Mouse (Mus musculus) heart, postnatal 36 days (tissue): ENCODE measurements around the gene Syn2. TPM values are rescaled to one million over a fixed set of nuclear protein-coding genes. Genes with fewer than 3 reads are reported as not detected.

Source experiments
- microRNA-seq, 2 experiments: library from miRNA; unstranded; fragments of <30 nt; microRNA quantifications; one replicate each; pipeline ENCODE4 v1.2.0; 2021; ENCODE audit warnings: borderline number of aligned reads in 2 of 2
- total RNA-seq, 2 experiments: library from RNA; stranded (reverse); gene quantifications; 2 replicates each; pipeline ENCODE4 v1.2.3; 2021

Syn2 gene
- total RNA-seq, 2 experiments from 2014 or later: 3.4 to 5.7 TPM

Small RNA genes lying within 50 kb of the gene (microRNA-seq; reads per million reads assigned to microRNA genes)
- 0 reads per million in 2 experiments for gene Gm24767

Other genes starting within 250 kb of the Syn2 start
- gene Vgll4, start 164.9 kb upstream of the Syn2 start, total RNA-seq: 10 to 100 TPM; 20.6 to 23.1 TPM
- gene Tamm41, start 97.0 kb upstream of the Syn2 start, total RNA-seq: 10 to 100 TPM; 12.7 to 13.2 TPM
- not detected for gene Gm17482, start 92.4 kb downstream of the Syn2 start, total RNA-seq
- 10 to 100 TPM; 28.0 to 54.6 TPM for gene Timp4, start 117.3 kb downstream of the Syn2 start, total RNA-seq
- 10 to 100 TPM; 11.4 to 12.5 TPM for gene Pparg, start 226.0 kb downstream of the Syn2 start, total RNA-seq